Mouse (Mus musculus): Measurements from ENCODE around the gene Zan. TPM values are rescaled to one million over a fixed set of nuclear protein-coding genes. Genes with fewer than 3 reads are reported as not detected.

Gene Zan
- polyA plus RNA-seq, 1 experiment: not detected

DNA sequence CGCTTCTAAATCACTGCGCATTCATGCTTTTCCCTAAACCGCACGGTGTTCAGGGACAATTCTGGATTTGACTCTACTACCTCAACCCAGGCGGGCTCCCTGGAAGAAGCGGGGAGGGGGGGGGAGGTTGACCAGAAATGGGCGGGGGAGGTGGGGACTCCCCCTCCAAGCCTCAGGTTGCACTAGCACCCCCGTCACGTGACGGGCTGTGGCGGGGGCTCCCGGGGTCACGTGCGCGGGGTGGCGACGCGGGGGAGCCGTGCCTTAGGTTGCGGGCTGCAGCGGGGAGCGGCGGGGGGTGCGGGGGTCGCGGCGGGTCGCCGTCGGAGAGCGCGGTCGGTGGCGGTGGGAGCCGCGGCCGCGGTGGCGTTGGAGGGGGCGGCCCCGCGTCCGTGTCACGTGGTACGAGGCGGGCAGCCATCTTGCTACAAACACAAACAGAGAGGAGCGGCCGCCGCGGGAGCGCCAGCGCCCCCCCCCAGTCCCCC, 33.2 kb upstream of the Zan start:
- WGBS: 1% methylated on average over 51 of the region's 52 CpGs
- Histone ChIP-seq H3K4me1 (ENCODE audit: control insufficient read depth, insufficient read depth, low read length) (peaks cover 30% of the 10 kb centered on the region), H3K4me3 (ENCODE audit: insufficient read depth, low read depth, low read length) (peak overlapping the region; percentile 75), H3K27ac (ENCODE audit: insufficient read depth, low read depth, low read length) (no peak overlapping the region)
- TF ChIP-seq CTCF (IDR thresholded peaks at IDR 0.05; ENCODE audit: insufficient read depth, low read depth, low read length) (no peak), POLR2A (IDR thresholded peaks at IDR 0.05; ENCODE audit: insufficient read depth, low read depth, low read length) (no peak)

DNA sequence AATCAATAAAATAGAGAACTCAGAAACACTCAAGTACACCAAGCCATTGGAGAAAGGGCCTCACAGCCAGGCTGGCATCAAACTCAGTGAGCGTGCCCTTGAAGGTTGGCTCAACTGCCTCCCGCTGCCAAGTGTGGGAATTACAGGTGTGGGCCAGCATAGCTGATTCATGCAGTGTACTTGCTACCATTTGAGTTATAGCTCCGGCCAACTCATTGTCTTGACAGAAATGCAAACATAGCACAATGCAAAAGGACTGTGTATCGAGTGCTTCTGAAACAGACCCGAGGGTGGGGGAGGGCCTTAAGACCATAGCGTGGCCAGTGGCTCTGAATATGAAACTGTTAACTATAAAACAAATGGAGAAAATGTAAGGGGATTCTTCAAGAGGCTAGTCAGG, 27.2 kb upstream of the Zan start:
- TF ChIP-seq CTCF (IDR thresholded peaks at IDR 0.05; ENCODE audit: insufficient read depth, low read depth, low read length) (no peak), POLR2A (IDR thresholded peaks at IDR 0.05; ENCODE audit: insufficient read depth, low read depth, low read length) (no peak)
- 77% methylated on average over 6 of the region's 6 CpGs for WGBS
- H3K4me1 ChIP-seq (ENCODE audit: control insufficient read depth, insufficient read depth, low read length): peaks cover 5% of the 10 kb centered on the region; the same call in 1 of the 2 replicates
- H3K27ac ChIP-seq (ENCODE audit: insufficient read depth, low read depth, low read length): no peak overlapping the region
- no peak overlapping the region for H3K4me3 ChIP-seq (ENCODE audit: insufficient read depth, low read depth, low read length)

DNA sequence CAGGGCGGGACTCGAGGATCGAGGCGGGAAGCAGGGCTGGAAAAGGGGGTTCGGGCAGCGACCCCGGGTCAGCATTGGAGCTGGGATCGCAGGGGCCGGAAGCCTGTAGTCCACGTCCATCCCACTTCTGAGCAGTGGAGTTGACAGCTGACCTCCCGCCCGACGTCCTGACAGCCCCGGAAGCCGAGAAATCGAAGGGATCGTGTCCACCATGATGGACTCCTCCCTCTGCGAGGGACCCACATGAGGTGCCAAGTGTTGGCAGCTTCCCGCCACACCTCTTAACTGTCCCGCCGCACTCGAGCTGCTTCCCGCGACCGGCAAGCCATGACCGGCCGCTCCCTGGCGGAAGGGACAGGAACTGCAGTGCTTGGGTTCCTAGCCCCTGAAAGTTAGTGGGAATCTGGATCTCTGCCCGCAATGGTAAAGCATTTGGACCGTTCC, 25.8 kb upstream of the Zan start:
- peaks cover 5% of the 10 kb centered on the region; the same call in 1 of the 2 replicates for H3K4me1 ChIP-seq (ENCODE audit: control insufficient read depth, insufficient read depth, low read length)
- no peak overlapping the region for H3K27ac ChIP-seq (ENCODE audit: insufficient read depth, low read depth, low read length)
- peak; percentile 98 for TF ChIP-seq CTCF (IDR thresholded peaks at IDR 0.05; ENCODE audit: insufficient read depth, low read depth, low read length)
- no peak for TF ChIP-seq POLR2A (IDR thresholded peaks at IDR 0.05; ENCODE audit: insufficient read depth, low read depth, low read length)
- WGBS: under 1% methylated on average over 29 of the region's 30 CpGs
- peak overlapping the region; percentile 98 for H3K4me3 ChIP-seq (ENCODE audit: insufficient read depth, low read depth, low read length)

DNA sequence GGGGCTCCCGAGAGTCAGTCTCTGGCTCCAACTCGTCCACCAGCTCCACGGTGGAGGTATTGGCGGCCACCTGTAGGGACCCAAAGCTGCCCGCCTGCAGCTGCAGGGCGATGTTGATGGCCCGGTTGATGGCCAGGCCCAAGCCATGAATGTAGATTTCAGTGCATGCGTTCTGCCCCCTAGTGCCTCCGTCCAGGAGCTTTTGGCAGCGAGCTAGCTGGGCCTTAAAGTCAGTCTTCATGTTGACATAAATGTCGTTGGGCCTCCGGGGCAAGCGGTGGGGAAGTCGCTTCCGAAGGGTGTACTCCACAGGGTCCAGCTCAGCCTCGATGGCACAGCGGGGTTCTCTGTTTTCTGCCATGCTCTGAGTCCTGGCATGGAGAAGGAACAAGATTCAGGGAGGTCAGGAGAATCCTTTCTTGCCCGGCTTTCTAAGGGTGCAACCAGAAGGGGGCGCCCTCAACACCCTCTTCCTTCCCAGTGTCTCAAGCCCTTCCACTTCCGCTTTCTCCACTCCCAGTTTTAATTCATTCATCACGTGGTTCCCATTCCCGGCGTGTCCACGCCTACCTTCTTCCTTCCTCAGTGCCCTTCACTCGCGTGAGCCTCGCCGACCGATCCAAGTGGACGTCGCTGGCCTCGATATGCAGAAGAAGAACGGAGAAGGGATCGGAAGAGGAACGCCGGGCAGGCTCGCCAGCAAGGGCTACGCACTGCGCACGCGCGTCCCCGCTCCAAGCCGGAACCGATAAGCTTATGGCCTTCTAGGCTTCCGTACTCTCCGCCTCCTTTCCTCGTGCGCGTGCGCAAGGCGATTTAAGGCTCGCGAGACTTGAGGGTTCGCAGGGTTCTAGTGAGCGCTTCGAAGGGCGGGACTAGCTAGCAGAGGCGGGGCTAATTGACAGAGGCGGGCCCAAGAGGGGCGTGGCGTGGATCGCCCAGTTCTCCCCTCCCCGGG, 25.1 kb upstream of the Zan start, which contains the start of gene Pop7:
Gene Pop7, minus strand, starts transcription at position 810 of the 958 bp plus-strand sequence.
- peak; percentile 75 for TF ChIP-seq CTCF (IDR thresholded peaks at IDR 0.05; ENCODE audit: insufficient read depth, low read depth, low read length)
- peak; percentile 67; the same call in 1 of the 2 replicates for TF ChIP-seq POLR2A (IDR thresholded peaks at IDR 0.05; ENCODE audit: insufficient read depth, low read depth, low read length)
- peaks cover 5% of the 10 kb centered on the region; the same call in 1 of the 2 replicates for H3K4me1 ChIP-seq (ENCODE audit: control insufficient read depth, insufficient read depth, low read length)
- under 1% methylated on average over 64 of the region's 64 CpGs for WGBS
- peak within 1 kb of the TSS; percentile 98 for H3K4me3 ChIP-seq (ENCODE audit: insufficient read depth, low read depth, low read length)
- H3K27ac ChIP-seq (ENCODE audit: insufficient read depth, low read depth, low read length): peak within 1 kb of the TSS; percentile 99

DNA sequence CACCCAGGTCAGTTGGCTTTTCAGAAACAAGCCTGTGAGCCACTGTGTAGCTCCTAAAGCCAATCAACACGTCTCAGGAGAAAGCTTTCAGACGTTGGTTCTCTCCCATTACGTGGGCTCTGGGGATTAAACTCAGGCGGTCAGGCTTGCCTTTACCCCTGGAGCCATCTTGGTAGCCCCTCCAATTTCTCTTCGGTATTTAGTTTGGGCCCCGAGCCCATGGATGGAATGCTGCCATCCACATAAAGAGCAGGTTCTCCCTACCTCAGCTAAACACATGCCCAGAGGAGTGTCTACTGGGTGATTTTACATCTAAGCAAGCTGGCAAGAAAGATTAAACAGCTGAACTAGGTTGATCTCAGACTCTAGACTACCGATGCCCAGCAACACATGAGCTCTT, 23.3 kb upstream of the Zan start:
- Histone ChIP-seq H3K27ac (ENCODE audit: insufficient read depth, low read depth, low read length) (no peak overlapping the region), H3K4me3 (ENCODE audit: insufficient read depth, low read depth, low read length) (no peak overlapping the region), H3K4me1 (ENCODE audit: control insufficient read depth, insufficient read depth, low read length) (peaks cover 5% of the 10 kb centered on the region; the same call in 1 of the 2 replicates)
- TF ChIP-seq CTCF (IDR thresholded peaks at IDR 0.05; ENCODE audit: insufficient read depth, low read depth, low read length): no peak
- TF ChIP-seq POLR2A (IDR thresholded peaks at IDR 0.05; ENCODE audit: insufficient read depth, low read depth, low read length): no peak
- 92% methylated on average over 7 of the region's 7 CpGs for WGBS

DNA sequence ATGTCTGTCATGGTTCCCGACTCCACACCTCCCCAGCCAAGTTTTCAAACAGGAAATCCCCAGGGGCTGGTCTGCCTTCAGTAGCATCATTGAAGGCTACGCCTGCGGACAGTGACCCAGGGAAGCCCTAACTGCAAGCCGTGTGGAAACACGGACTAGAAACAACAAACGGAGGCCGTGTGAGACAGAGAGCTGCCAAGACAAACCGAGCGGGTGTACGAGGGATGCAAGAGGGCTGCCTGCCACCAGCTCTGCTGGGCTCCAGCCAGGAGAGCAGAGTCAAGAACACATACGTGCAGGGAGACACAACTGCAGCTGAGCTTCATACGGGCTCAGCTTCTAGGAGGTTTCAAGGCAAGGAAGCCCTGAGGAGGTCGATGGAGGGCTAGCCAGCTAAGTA, 17.0 kb upstream of the Zan start:
- TF ChIP-seq POLR2A (IDR thresholded peaks at IDR 0.05; ENCODE audit: insufficient read depth, low read depth, low read length) (no peak), CTCF (IDR thresholded peaks at IDR 0.05; ENCODE audit: insufficient read depth, low read depth, low read length) (no peak)
- H3K27ac ChIP-seq (ENCODE audit: insufficient read depth, low read depth, low read length): no peak overlapping the region
- 63% methylated on average over 13 of the region's 13 CpGs for WGBS

DNA sequence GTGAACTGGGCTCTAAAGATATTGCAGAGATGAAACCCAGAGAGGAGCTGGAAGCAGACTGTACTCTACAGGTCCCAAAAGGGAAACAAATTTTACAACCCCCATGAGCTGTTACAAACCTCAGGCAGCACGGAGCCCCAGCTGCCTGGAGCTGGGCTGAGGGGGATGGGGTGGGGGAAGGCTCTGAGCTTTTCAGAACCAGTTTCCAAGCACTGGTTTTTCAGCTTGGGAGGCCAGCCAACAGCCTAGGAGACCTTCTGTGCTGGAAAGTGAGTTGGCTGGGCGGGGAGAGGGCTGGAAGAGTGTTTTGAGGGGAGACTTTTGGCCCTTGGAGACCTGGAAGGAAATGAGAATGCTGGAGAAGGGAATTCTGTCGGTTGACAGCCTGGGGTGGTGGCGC, 14.7 kb upstream of the Zan start:
- Histone ChIP-seq H3K4me1 (ENCODE audit: control insufficient read depth, insufficient read depth, low read length) (peaks cover 9% of the 10 kb centered on the region), H3K4me3 (ENCODE audit: insufficient read depth, low read depth, low read length) (no peak overlapping the region), H3K27ac (ENCODE audit: insufficient read depth, low read depth, low read length) (no peak overlapping the region)
- TF ChIP-seq CTCF (IDR thresholded peaks at IDR 0.05; ENCODE audit: insufficient read depth, low read depth, low read length): no peak
- TF ChIP-seq POLR2A (IDR thresholded peaks at IDR 0.05; ENCODE audit: insufficient read depth, low read depth, low read length): no peak
- 46% methylated on average over 4 of the region's 4 CpGs for WGBS

More for the DNA sequence above, 17.0 kb upstream of the Zan start:
- no peak overlapping the region for H3K4me3 ChIP-seq (ENCODE audit: insufficient read depth, low read depth, low read length)
- H3K4me1 ChIP-seq (ENCODE audit: control insufficient read depth, insufficient read depth, low read length): peaks cover 9% of the 10 kb centered on the region

DNA sequence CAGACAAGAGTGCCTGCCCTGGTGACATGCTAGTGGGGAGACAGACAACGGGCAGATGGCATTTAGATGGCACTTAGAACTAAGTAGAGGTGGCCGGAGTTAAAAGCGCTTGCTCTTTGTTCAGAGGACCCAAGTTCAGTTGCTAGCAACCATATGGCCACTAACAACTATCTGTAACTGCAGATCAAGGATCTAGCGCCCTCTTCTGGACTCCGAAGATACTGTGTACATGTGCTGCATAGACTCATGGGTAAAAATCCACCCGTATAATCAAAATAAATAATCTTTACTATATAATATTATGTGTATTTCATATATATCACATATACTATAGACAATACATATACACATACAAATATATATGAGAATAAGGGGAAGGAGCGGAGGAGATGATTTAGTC, 10.8 kb upstream of the Zan start:
- Histone ChIP-seq H3K27ac (ENCODE audit: insufficient read depth, low read depth, low read length) (no peak overlapping the region), H3K4me1 (ENCODE audit: control insufficient read depth, insufficient read depth, low read length) (peaks cover 12% of the 10 kb centered on the region), H3K4me3 (ENCODE audit: insufficient read depth, low read depth, low read length) (no peak overlapping the region)
- 89% methylated on average over 7 of the region's 7 CpGs for WGBS
- TF ChIP-seq CTCF (IDR thresholded peaks at IDR 0.05; ENCODE audit: insufficient read depth, low read depth, low read length) (no peak), POLR2A (IDR thresholded peaks at IDR 0.05; ENCODE audit: insufficient read depth, low read depth, low read length) (no peak)

DNA sequence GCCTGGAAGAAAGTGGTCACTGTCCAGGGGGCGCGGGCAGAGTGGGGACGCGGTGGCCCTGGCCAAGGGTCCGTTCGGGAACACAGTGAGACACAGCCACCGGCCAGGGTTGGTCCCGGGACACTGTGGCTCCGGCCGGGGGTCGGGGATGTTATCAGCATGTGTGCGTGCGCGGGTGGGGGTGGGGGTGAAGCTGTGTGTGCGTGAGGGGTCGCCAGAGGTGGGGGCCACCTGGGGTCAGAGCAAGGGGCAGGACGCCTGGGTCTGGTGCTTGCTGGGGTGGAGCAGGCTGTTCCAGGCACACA, 8.9 kb upstream of the Zan start:
- WGBS: 5% methylated on average over 17 of the region's 17 CpGs

More for the DNA sequence above, 8.9 kb upstream of the Zan start:
- H3K4me3 ChIP-seq (ENCODE audit: insufficient read depth, low read depth, low read length): no peak overlapping the region
- no peak overlapping the region for H3K27ac ChIP-seq (ENCODE audit: insufficient read depth, low read depth, low read length)
- TF ChIP-seq CTCF (IDR thresholded peaks at IDR 0.05; ENCODE audit: insufficient read depth, low read depth, low read length) (no peak), POLR2A (IDR thresholded peaks at IDR 0.05; ENCODE audit: insufficient read depth, low read depth, low read length) (no peak)
- H3K4me1 ChIP-seq (ENCODE audit: control insufficient read depth, insufficient read depth, low read length): peaks cover 4% of the 10 kb centered on the region
